Mouse (Mus musculus) CH12.LX (cell line): Measurements from ENCODE around the gene Arhgap44. TPM values are rescaled to one million over a fixed set of nuclear protein-coding genes. Genes with fewer than 3 reads are reported as not detected.

ENCODE experiments used
- DNase-seq: peaks from one replicate; pipeline ENCODE4 v3.0.0-alpha.2; 2013; ENCODE audit errors: extremely low read depth
- H3K27ac ChIP-seq: 2 replicates; pipeline ENCODE4 v1.5.1; 2012; ENCODE audit warnings: low read depth, mild to moderate bottlenecking, control low read depth, moderate library complexity; ENCODE audit not compliant: insufficient read depth
- H3K27me3 ChIP-seq: replicated peaks from 2 replicates; pipeline ENCODE3; 2012; ENCODE audit warnings: inconsistent platforms
- H3K36me3 ChIP-seq, 2 experiments: replicated peaks in 1 of 2; 2 replicates each; pipeline versions ENCODE3 to v1.6.1; 2012; ENCODE audit warnings: inconsistent platforms in 1 of 2, low read length in 1 of 2, mild to moderate bottlenecking in 1 of 2, mixed read lengths in 1 of 2, moderate library complexity in 1 of 2; ENCODE audit not compliant: control insufficient read depth in 1 of 2, insufficient read depth in 1 of 2
- H3K4me1 ChIP-seq, 2 experiments: 2 replicates each; pipeline ENCODE4 v1.6.1; 2012; ENCODE audit warnings: inconsistent platforms in 1 of 2, moderate library complexity in 1 of 2; ENCODE audit not compliant: insufficient read depth in 2 of 2, control insufficient read depth in 1 of 2
- H3K4me2 ChIP-seq: 2 replicates; pipeline ENCODE4 v1.6.1; 2012; ENCODE audit warnings: low read depth, mild to moderate bottlenecking, control low read depth; ENCODE audit not compliant: poor library complexity, insufficient read depth, severe bottlenecking
- H3K4me3 ChIP-seq, 3 experiments: fragments of 150-350 bp in 1 of 3; sonication (generic) in 1 of 3; replicated peaks in 1 of 3; 2 replicates each; pipeline versions ENCODE3 to v1.5.1; 2011 to 2012; ENCODE audit warnings: low read depth in 2 of 3, low read length in 2 of 3, mild to moderate bottlenecking in 2 of 3, moderate library complexity in 2 of 3, control low read depth in 1 of 3, improper control_type of control experiment in 1 of 3, inconsistent platforms in 1 of 3, mixed read lengths in 1 of 3; ENCODE audit not compliant: poor library complexity in 1 of 3
- H3K79me2 ChIP-seq: replicated peaks from 2 replicates; pipeline ENCODE4 v1.6.1; 2012; ENCODE audit warnings: mild to moderate bottlenecking, moderate library complexity; ENCODE audit not compliant: control insufficient read depth, poor library complexity, insufficient read depth, severe bottlenecking; ENCODE audit errors: extremely low read depth
- H3K9ac ChIP-seq: 2 replicates; pipeline ENCODE4 v1.6.1; 2012; ENCODE audit warnings: low read depth, mild to moderate bottlenecking, control low read depth, moderate library complexity; ENCODE audit not compliant: insufficient read depth
- H3K9me3 ChIP-seq: replicated peaks from 2 replicates; pipeline ENCODE3; 2012; ENCODE audit warnings: low read length, inconsistent platforms, mixed read lengths
- BHLHE40 ChIP-seq: IDR thresholded peaks from 2 replicates; pipeline ENCODE4 v1.6.1; 2011; ENCODE audit warnings: mild to moderate bottlenecking, low read depth, low read length, improper control_type of control experiment
- CHD1 ChIP-seq: IDR thresholded peaks from 2 replicates; pipeline ENCODE4 v1.6.1; 2012; ENCODE audit warnings: low read depth, low read length, improper control_type of control experiment, inconsistent platforms
- E2F4 ChIP-seq: IDR thresholded peaks from 2 replicates; pipeline ENCODE4 v1.6.1; 2011; ENCODE audit warnings: low read depth, low read length, improper control_type of control experiment; ENCODE audit not compliant: insufficient replicate concordance
- ELF1 ChIP-seq: IDR thresholded peaks from 2 replicates; pipeline ENCODE4 v1.6.1; 2014; ENCODE audit warnings: low read depth, mild to moderate bottlenecking, inconsistent platforms, low read length, improper control_type of control experiment
- EP300 ChIP-seq: IDR thresholded peaks from 2 replicates; pipeline ENCODE4 v1.6.1; 2011; ENCODE audit warnings: low read length, improper control_type of control experiment
- ETS1 ChIP-seq: conservative IDR thresholded peaks from 2 replicates; pipeline ENCODE4 v1.6.1; 2012; ENCODE audit warnings: low read depth, mild to moderate bottlenecking, inconsistent platforms, low read length, improper control_type of control experiment, moderate library complexity
- GABPA ChIP-seq: IDR thresholded peaks from 2 replicates; pipeline ENCODE4 v1.6.1; 2012; ENCODE audit warnings: low read depth, low read length, improper control_type of control experiment, inconsistent platforms; ENCODE audit not compliant: insufficient replicate concordance
- IRF4 ChIP-seq: IDR thresholded peaks from 2 replicates; pipeline ENCODE4 v1.6.1; 2014; ENCODE audit warnings: low read depth, mild to moderate bottlenecking, inconsistent platforms, low read length, improper control_type of control experiment
- JUN ChIP-seq: IDR thresholded peaks from 2 replicates; pipeline ENCODE4 v1.6.1; 2011; ENCODE audit warnings: low read depth, mild to moderate bottlenecking, low read length, improper control_type of control experiment, moderate library complexity; ENCODE audit not compliant: insufficient read depth
- JUND ChIP-seq: conservative IDR thresholded peaks from 2 replicates; pipeline ENCODE4 v1.6.1; 2011; ENCODE audit warnings: low read depth, low read length, improper control_type of control experiment
- MAFK ChIP-seq: IDR thresholded peaks from 2 replicates; pipeline ENCODE4 v1.6.1; 2011; ENCODE audit warnings: low read length, improper control_type of control experiment; ENCODE audit not compliant: insufficient replicate concordance
- NRF1 ChIP-seq: IDR thresholded peaks from 2 replicates; pipeline ENCODE4 v1.6.1; 2014; ENCODE audit warnings: low read depth, mild to moderate bottlenecking, inconsistent platforms, low read length, improper control_type of control experiment, moderate library complexity
- RAD21 ChIP-seq: IDR thresholded peaks from 2 replicates; pipeline ENCODE4 v1.6.1; 2011; ENCODE audit warnings: low read depth, mild to moderate bottlenecking, low read length, improper control_type of control experiment, moderate library complexity
- SMC3 ChIP-seq: IDR thresholded peaks from 2 replicates; pipeline ENCODE4 v1.6.1; 2011; ENCODE audit warnings: low read depth, low read length, improper control_type of control experiment
- ZC3H11A ChIP-seq: IDR thresholded peaks from 2 replicates; pipeline ENCODE4 v1.6.1; 2012; ENCODE audit warnings: low read depth, mild to moderate bottlenecking, inconsistent platforms, low read length, improper control_type of control experiment
- ZKSCAN1 ChIP-seq: IDR thresholded peaks from 2 replicates; pipeline ENCODE4 v1.6.1; 2012; ENCODE audit warnings: low read depth, inconsistent platforms, low read length, improper control_type of control experiment, borderline replicate concordance
- ZNF384 ChIP-seq: IDR thresholded peaks from 2 replicates; pipeline ENCODE4 v1.6.1; 2012; ENCODE audit warnings: low read depth, low read length, improper control_type of control experiment, inconsistent platforms
- dilution Hi-C: fragments of 300-500 bp; cut with MboI; formaldehyde crosslinking; loops from 2 replicates; pipeline ENCODE4 v1.14.3; 2020; ENCODE audit warnings: low sequenced_read_pairs; ENCODE audit not compliant: extremely low pct_unique_long_range_greater_than_20kb, extremely low pct_ligation_motif_present
- in situ Hi-C: fragments of 300-500 bp; cut with MboI; formaldehyde crosslinking; loops from 3 replicates; pipeline ENCODE4 v1.14.3; 2019; ENCODE audit warnings: low sequenced_read_pairs, low pct_ligation_motif_present, low pct_unique_long_range_greater_than_20kb, mixed read lengths
- polyA plus RNA-seq: library from polyadenylated mRNA; unstranded; fragments of >175 nt; gene quantifications from 2 replicates; pipeline ENCODE4 v1.2.1, GENCODE M21; 2012; ENCODE audit warnings: low read depth; ENCODE audit not compliant: insufficient read length
- total RNA-seq, 2 experiments: library from RNA; depleted of rRNA; stranded (reverse); fragments of 300-350 nt in 1 of 2; fragments of >200 nt in 1 of 2; gene quantifications; 2 replicates each; pipeline ENCODE4 v1.2.3; 2012 to 2014

Arhgap44 gene
- total and polyA plus RNA-seq, 3 experiments = 0.07 TPM; not detected in 2

GRCm38 (mm10) chr11:65089982-65090381 lies 72.8 kb downstream of the Arhgap44 start:
- Histone ChIP-seq H3K9ac (no peak overlapping the region), H3K79me2 (no peaks in the 10 kb centered on the region), H3K4me2 (no peak overlapping the region), H3K27me3 (no peaks in the 10 kb centered on the region), H3K27ac (no peak overlapping the region), H3K9me3 (peaks cover 4% of the 10 kb centered on the region), H3K4me3 (no peak overlapping the region), H3K4me1 (peaks cover 3 to 21% of the 10 kb centered on the region in 2 experiments; a peak in 3 of 4 replicates), H3K36me3 (no peaks in the 10 kb centered on the region)
- dilution Hi-C loops = no loop called here
- TF ChIP-seq ETS1 = no peak
- TF ChIP-seq CHD1 = no peak
- no peak for TF ChIP-seq E2F4
- no peak for TF ChIP-seq GABPA
- TF ChIP-seq ELF1 = no peak
- TF ChIP-seq EP300 = no peak
- TF ChIP-seq ZC3H11A = no peak
- TF ChIP-seq ZKSCAN1 = no peak
- no peak for TF ChIP-seq ZNF384
- no peak for TF ChIP-seq SMC3
- no peak for TF ChIP-seq JUN
- TF ChIP-seq BHLHE40 = no peak
- no peak for TF ChIP-seq MAFK
- no peak for TF ChIP-seq RAD21
- in situ Hi-C loops = no loop called here
- DNase-seq = peak; percentile 30

GRCm38 (mm10) chr11:65089282-65089681 lies 73.5 kb downstream of the Arhgap44 start:
- Histone ChIP-seq H3K79me2 (no peaks in the 10 kb centered on the region), H3K4me3 (no peak overlapping the region), H3K36me3 (no peaks in the 10 kb centered on the region), H3K9me3 (peaks cover 4% of the 10 kb centered on the region), H3K4me1 (peaks cover 3 to 21% of the 10 kb centered on the region in 2 experiments; a peak in 3 of 4 replicates), H3K27me3 (no peaks in the 10 kb centered on the region), H3K9ac (no peak overlapping the region), H3K4me2 (no peak overlapping the region), H3K27ac (no peak overlapping the region)
- no peak for TF ChIP-seq JUND
- TF ChIP-seq E2F4 = no peak
- no peak for TF ChIP-seq CHD1
- TF ChIP-seq ZNF384 = no peak
- TF ChIP-seq SMC3 = no peak
- TF ChIP-seq ZC3H11A = no peak
- TF ChIP-seq RAD21 = no peak
- TF ChIP-seq GABPA = no peak
- no peak for TF ChIP-seq IRF4
- TF ChIP-seq NRF1 = no peak
- DNase-seq = no peak
- dilution Hi-C loops = no loop called here
- in situ Hi-C loops = no loop called here
